Mouse (Mus musculus): ENCODE data around the gene Twist2. TPM values are rescaled to one million over a fixed set of nuclear protein-coding genes. Genes with fewer than 3 reads are reported as not detected.
A peak's percentile ranks its signal among the peaks of the same experiment; 100 is the strongest.

Gene Twist2
- polyA plus RNA-seq, 1 experiment from 2014 or later = 2.7 TPM

DNA sequence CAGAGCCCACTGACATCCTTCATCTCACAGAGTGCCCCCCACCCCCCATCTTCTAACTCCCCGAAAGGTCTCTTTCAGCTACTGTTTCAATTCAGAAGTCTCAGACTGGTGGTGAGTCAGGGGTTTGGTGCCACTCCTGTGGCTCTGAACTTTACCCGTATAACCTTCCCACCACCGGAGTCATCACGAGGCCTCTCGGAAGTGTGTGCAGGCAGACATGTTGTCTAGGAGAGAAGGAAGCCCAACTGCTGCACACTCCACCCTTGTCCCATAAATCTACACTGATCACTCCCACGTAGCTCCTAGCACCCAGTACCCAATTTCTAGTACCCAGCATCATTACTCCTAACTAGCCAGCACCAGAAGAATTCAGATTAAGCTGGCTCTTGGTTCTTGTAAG, 38.3 kb downstream of the Twist2 start:
- 92% methylated on average over 6 of the region's 6 CpGs for WGBS
- Histone ChIP-seq H3K9ac (ENCODE audit: low read length) (no peak overlapping the region), H3K9me3 (ENCODE audit: control insufficient read depth, low read length) (peaks cover 3% of the 10 kb centered on the region; the same call in 1 of the 2 replicates), H3K4me1 (ENCODE audit: control insufficient read depth in 2 of 2, insufficient read depth in 2 of 2, low read length in 2 of 2) (peaks cover under 1 to 2% of the 10 kb centered on the region in 2 experiments; a peak in 1 of 4 replicates), H3K27me3 (ENCODE audit: control insufficient read depth, insufficient read depth, low read length) (no peaks in the 10 kb centered on the region), H3K4me2 (ENCODE audit: low read length) (no peak overlapping the region), H3K27ac (replicated peaks in 1 of 2; ENCODE audit: control insufficient read depth in 1 of 2, insufficient read depth in 1 of 2, low read depth in 2 of 2, low read length in 2 of 2) (no peak overlapping the region), H3K4me3 (ENCODE audit: control insufficient read depth in 1 of 2, insufficient read depth in 1 of 2, low read depth in 1 of 2, low read length in 2 of 2) (no peak overlapping the region), H3K36me3 (ENCODE audit: control insufficient read depth, insufficient read depth, low read length) (no peaks in the 10 kb centered on the region)
- no peak for ATAC-seq (ENCODE audit: insufficient number of reproducible peaks, insufficient read depth, low FRiP score, low read depth)

DNA sequence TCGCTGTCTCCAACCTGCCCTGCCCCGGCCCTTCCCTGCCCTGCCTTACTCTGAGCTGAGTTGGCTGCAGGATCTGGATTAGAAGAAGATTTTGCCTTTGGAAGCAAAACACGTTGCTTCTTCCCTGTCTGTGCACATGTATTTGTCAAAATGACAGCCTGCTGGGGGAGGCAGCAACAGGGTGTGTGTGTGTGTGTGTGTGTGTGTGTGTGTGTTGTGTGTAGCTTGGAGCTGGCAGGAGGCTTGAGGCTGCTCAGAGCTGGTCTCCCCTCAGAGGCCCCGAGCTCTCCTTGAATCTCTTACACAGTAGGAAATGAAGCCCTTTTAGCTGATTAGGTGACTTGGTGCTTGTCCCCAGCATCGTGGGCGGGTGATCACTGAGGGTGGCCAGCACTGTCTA, 38.7 kb downstream of the Twist2 start:
- ATAC-seq (ENCODE audit: insufficient number of reproducible peaks, insufficient read depth, low FRiP score, low read depth) = no peak
- Histone ChIP-seq H3K27me3 (ENCODE audit: control insufficient read depth, insufficient read depth, low read length) (no peaks in the 10 kb centered on the region), H3K27ac (replicated peaks in 1 of 2; ENCODE audit: control insufficient read depth in 1 of 2, insufficient read depth in 1 of 2, low read depth in 2 of 2, low read length in 2 of 2) (no peak overlapping the region), H3K9ac (ENCODE audit: low read length) (no peak overlapping the region), H3K4me1 (ENCODE audit: control insufficient read depth in 2 of 2, insufficient read depth in 2 of 2, low read length in 2 of 2) (peaks cover 4% of the 10 kb centered on the region in 2 experiments; a peak in 1 of 4 replicates), H3K4me2 (ENCODE audit: low read length) (no peak overlapping the region), H3K36me3 (ENCODE audit: control insufficient read depth, insufficient read depth, low read length) (no peaks in the 10 kb centered on the region), H3K4me3 (ENCODE audit: control insufficient read depth in 1 of 2, insufficient read depth in 1 of 2, low read depth in 1 of 2, low read length in 2 of 2) (no peak overlapping the region), H3K9me3 (ENCODE audit: control insufficient read depth, low read length) (peaks cover 3% of the 10 kb centered on the region; the same call in 1 of the 2 replicates)
- 64% methylated on average over 6 of the region's 6 CpGs for WGBS

DNA sequence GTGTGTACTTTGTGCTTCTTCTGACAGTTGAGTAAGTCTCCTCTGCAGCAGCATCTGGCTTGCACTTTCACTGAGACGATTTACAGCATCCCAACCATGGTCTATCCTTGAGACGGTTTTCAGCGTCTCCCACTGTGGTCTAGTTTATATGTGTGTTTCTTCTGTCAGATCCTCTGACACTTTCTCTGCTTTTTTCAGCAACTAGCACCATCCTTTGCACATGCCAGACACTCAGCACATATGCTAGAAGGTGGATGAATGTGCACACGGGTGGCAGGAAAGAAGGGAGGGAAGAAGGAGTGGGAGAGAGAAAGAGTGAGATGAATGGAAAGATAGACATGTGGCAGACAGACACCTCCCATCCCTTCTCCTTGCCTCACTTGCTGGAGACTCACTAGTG, 43.0 kb downstream of the Twist2 start:
- no peak overlapping the region for H3K4me2 ChIP-seq (ENCODE audit: low read length)
- no peaks in the 10 kb centered on the region for H3K36me3 ChIP-seq (ENCODE audit: control insufficient read depth, insufficient read depth, low read length)
- ATAC-seq (ENCODE audit: insufficient number of reproducible peaks, insufficient read depth, low FRiP score, low read depth) = no peak
- peaks cover 6 to 13% of the 10 kb centered on the region in 2 experiments; a peak in 3 of 4 replicates for H3K4me1 ChIP-seq (ENCODE audit: control insufficient read depth in 2 of 2, insufficient read depth in 2 of 2, low read length in 2 of 2)
- 84% methylated on average over 4 of the region's 4 CpGs for WGBS
- H3K9ac ChIP-seq (ENCODE audit: low read length) = no peak overlapping the region
- peaks cover 3% of the 10 kb centered on the region; the same call in 1 of the 2 replicates for H3K9me3 ChIP-seq (ENCODE audit: control insufficient read depth, low read length)
- H3K27ac ChIP-seq (replicated peaks in 1 of 2; ENCODE audit: control insufficient read depth in 1 of 2, insufficient read depth in 1 of 2, low read depth in 2 of 2, low read length in 2 of 2) = no peak overlapping the region
- no peaks in the 10 kb centered on the region for H3K27me3 ChIP-seq (ENCODE audit: control insufficient read depth, insufficient read depth, low read length)
- H3K4me3 ChIP-seq (ENCODE audit: control insufficient read depth in 1 of 2, insufficient read depth in 1 of 2, low read depth in 1 of 2, low read length in 2 of 2) = no peak overlapping the region

DNA sequence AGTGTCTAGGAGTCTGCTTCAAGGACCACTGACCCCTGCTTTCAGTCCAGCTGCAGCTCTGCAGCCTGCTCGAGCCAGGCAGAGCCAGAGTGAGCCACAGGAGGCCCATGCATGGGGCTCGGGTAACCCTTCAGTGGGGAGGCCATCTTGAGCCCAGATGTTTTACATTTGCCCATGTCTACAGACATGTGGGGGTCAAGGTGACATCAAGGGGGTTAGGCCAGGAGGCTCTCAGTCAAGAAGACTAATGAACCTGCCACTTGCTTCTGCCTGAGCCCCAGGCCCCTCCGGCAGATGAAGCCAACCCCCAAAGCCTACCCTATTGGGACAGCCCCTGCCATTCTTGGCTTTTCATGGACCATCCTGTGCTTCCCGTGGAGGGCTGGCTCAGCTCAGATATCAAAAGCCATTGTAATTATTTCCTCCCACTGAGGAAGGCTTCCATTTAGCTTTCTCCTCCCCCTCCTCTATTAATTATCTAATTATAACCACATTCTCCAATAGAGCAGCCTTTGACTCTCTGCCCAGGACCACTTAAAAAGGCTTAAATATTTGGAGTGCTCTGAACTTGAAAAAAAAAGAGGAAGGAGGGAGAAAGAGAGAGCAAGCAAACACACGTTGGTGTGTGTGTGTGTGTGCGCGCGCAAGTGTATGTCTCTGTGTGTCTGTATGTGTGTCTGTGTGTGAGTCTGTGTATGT, 43.6 kb downstream of the Twist2 start:
- peaks cover 6 to 13% of the 10 kb centered on the region in 2 experiments; a peak in 3 of 4 replicates for H3K4me1 ChIP-seq (ENCODE audit: control insufficient read depth in 2 of 2, insufficient read depth in 2 of 2, low read length in 2 of 2)
- peaks cover 3% of the 10 kb centered on the region; the same call in 1 of the 2 replicates for H3K9me3 ChIP-seq (ENCODE audit: control insufficient read depth, low read length)
- H3K4me3 ChIP-seq (ENCODE audit: control insufficient read depth in 1 of 2, insufficient read depth in 1 of 2, low read depth in 1 of 2, low read length in 2 of 2) = no peak overlapping the region
- no peak overlapping the region; a peak in 2 of 4 replicates for H3K27ac ChIP-seq (replicated peaks in 1 of 2; ENCODE audit: control insufficient read depth in 1 of 2, insufficient read depth in 1 of 2, low read depth in 2 of 2, low read length in 2 of 2)
- no peaks in the 10 kb centered on the region for H3K36me3 ChIP-seq (ENCODE audit: control insufficient read depth, insufficient read depth, low read length)
- WGBS = 63% methylated on average over 8 of the region's 8 CpGs
- H3K4me2 ChIP-seq (ENCODE audit: low read length) = no peak overlapping the region
- ATAC-seq (ENCODE audit: insufficient number of reproducible peaks, insufficient read depth, low FRiP score, low read depth) = no peak
- H3K27me3 ChIP-seq (ENCODE audit: control insufficient read depth, insufficient read depth, low read length) = no peaks in the 10 kb centered on the region
- no peak overlapping the region for H3K9ac ChIP-seq (ENCODE audit: low read length)

DNA sequence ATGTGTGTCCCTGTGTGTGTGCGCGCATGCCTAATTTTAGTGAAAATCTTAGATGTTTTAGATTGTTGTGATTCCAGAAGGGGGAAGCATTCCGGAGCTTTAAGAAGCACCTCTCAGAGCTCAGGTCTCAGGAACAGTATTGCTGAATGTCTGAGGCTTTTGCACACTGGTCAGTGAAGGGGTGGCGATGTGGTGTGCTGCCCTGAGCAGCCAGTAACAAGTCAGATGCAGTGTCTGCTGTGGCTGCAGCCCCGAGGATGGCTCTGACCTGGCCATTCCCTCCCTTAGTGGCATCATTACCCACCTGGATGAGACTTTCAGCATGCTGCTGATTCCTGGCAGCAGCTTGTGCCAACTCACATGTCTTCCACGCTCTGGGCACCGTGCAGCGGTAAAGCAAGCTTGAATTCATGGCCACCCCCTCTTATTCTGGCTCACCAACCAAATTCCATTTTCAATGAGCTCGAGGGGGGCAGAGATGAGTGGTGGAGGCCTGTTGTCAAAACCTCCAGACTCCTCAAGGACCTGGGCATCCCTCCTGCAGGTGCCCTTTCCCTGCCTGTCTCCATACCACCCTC, 44.2 kb downstream of the Twist2 start:
- Histone ChIP-seq H3K36me3 (ENCODE audit: control insufficient read depth, insufficient read depth, low read length) (no peaks in the 10 kb centered on the region), H3K9me3 (ENCODE audit: control insufficient read depth, low read length) (peaks cover 3% of the 10 kb centered on the region; the same call in 1 of the 2 replicates), H3K27ac (replicated peaks in 1 of 2; ENCODE audit: control insufficient read depth in 1 of 2, insufficient read depth in 1 of 2, low read depth in 2 of 2, low read length in 2 of 2) (no peak overlapping the region; a peak in 2 of 4 replicates), H3K4me1 (ENCODE audit: control insufficient read depth in 2 of 2, insufficient read depth in 2 of 2, low read length in 2 of 2) (peaks cover 6 to 13% of the 10 kb centered on the region in 2 experiments; a peak in 3 of 4 replicates), H3K9ac (ENCODE audit: low read length) (no peak overlapping the region), H3K4me2 (ENCODE audit: low read length) (no peak overlapping the region), H3K27me3 (ENCODE audit: control insufficient read depth, insufficient read depth, low read length) (no peaks in the 10 kb centered on the region), H3K4me3 (ENCODE audit: control insufficient read depth in 1 of 2, insufficient read depth in 1 of 2, low read depth in 1 of 2, low read length in 2 of 2) (no peak overlapping the region)
- 71% methylated on average over 9 of the region's 9 CpGs for WGBS
- ATAC-seq (ENCODE audit: insufficient number of reproducible peaks, insufficient read depth, low FRiP score, low read depth) = no peak

DNA sequence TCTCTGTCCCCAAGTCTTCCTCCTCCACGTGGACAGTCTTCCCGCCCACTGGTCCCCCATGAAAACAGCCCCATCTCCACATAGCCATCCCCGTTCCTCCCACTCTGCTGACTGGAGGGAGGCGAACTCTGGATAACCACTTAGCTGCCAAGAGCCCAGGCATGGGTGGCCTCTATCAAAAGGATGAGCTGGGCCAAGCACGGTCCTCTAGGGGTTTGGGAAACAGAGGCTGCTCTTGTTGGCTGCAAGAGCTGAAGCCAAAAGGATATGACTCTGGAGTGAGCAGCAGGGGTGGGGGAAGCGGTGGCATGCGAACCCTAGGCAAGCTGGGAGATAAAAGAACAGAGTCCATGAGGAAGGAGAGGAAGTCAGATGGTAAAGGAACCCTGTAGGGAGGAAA, 50.0 kb downstream of the Twist2 start:
- H3K4me2 ChIP-seq (ENCODE audit: low read length) = no peak overlapping the region
- no peak overlapping the region for H3K9ac ChIP-seq (ENCODE audit: low read length)
- no peaks in the 10 kb centered on the region for H3K36me3 ChIP-seq (ENCODE audit: control insufficient read depth, insufficient read depth, low read length)
- no peak overlapping the region for H3K27ac ChIP-seq (replicated peaks in 1 of 2; ENCODE audit: control insufficient read depth in 1 of 2, insufficient read depth in 1 of 2, low read depth in 2 of 2, low read length in 2 of 2)
- H3K4me1 ChIP-seq (ENCODE audit: control insufficient read depth in 2 of 2, insufficient read depth in 2 of 2, low read length in 2 of 2) = no peaks in the 10 kb centered on the region
- no peak for ATAC-seq (ENCODE audit: insufficient number of reproducible peaks, insufficient read depth, low FRiP score, low read depth)
- H3K4me3 ChIP-seq (ENCODE audit: control insufficient read depth in 1 of 2, insufficient read depth in 1 of 2, low read depth in 1 of 2, low read length in 2 of 2) = no peak overlapping the region
- no peaks in the 10 kb centered on the region for H3K27me3 ChIP-seq (ENCODE audit: control insufficient read depth, insufficient read depth, low read length)
- no peaks in the 10 kb centered on the region for H3K9me3 ChIP-seq (ENCODE audit: control insufficient read depth, low read length)
- 71% methylated on average over 7 of the region's 7 CpGs for WGBS

DNA sequence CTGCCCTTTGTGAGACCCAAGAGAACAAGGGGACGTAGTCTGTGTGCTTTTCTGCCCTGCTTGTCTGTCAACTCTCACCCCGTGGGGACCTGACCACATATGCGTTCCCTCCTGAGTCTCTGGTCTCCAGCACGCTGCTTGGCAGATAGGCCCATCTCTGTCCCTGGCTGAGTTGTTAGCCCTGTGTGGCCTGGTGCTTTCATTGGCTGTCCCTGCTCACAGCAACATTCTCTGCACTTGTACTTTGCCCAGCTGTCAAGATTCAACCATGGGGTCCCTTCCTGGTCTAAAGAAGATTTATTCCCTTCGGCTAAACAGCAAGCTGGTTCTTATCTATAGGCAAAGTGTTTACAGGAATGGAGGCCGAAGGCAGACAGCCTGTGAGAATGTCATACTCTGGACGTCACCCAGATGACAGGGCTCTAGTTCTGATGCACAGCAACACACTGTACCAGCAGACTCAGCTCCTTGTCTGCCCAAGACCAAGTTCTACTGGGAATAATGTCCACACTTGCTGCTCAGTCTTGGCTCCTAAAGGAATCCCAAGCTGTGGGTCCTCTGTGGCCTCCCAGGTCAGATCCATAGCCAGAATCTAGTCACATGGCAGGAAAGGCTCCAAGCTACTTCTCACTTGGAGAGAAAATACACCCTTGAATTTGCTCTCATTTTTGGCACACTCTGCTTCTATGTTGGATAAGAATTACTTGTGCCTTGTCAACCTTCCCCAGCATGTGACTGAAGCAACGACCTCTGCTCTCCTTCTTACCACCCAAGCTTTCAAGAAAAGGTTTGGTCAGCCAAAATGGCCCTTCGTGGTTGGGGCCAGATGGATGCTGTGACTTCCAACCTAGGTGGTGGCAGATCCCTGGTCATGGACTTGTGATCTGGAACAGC, 55.8 kb downstream of the Twist2 start:
- ATAC-seq (ENCODE audit: insufficient number of reproducible peaks, insufficient read depth, low FRiP score, low read depth) = peak; percentile 44; the same call in 1 of the 2 replicates
- H3K9me3 ChIP-seq (ENCODE audit: control insufficient read depth, low read length) = no peaks in the 10 kb centered on the region
- H3K27me3 ChIP-seq (ENCODE audit: control insufficient read depth, insufficient read depth, low read length) = no peaks in the 10 kb centered on the region
- H3K4me2 ChIP-seq (ENCODE audit: low read length) = no peak overlapping the region
- no peak overlapping the region for H3K9ac ChIP-seq (ENCODE audit: low read length)
- H3K4me1 ChIP-seq (ENCODE audit: control insufficient read depth in 2 of 2, insufficient read depth in 2 of 2, low read length in 2 of 2) = peaks cover 21 to 27% of the 10 kb centered on the region in 2 experiments
- H3K36me3 ChIP-seq (ENCODE audit: control insufficient read depth, insufficient read depth, low read length) = no peaks in the 10 kb centered on the region
- 25% methylated on average over 9 of the region's 9 CpGs for WGBS
- no peak overlapping the region for H3K4me3 ChIP-seq (ENCODE audit: control insufficient read depth in 1 of 2, insufficient read depth in 1 of 2, low read depth in 1 of 2, low read length in 2 of 2)
- peak overlapping the region in 1 of 2 experiments; percentile 37; a peak in 2 of 4 replicates for H3K27ac ChIP-seq (replicated peaks in 1 of 2; ENCODE audit: control insufficient read depth in 1 of 2, insufficient read depth in 1 of 2, low read depth in 2 of 2, low read length in 2 of 2)
